Mouse (Mus musculus): Measurements from ENCODE around the gene Shq1.

- TF ChIP-seq CTCF (IDR thresholded peaks at IDR 0.05; ENCODE audit: borderline replicate concordance, insufficient read depth, low read length) (no peak), POLR2A (IDR thresholded peaks at IDR 0.05; ENCODE audit: low read depth, low read length) (no peak)
Observed at GRCm38 (mm10) chr6:100613593-100614267, 57.2 kb downstream of the Shq1 start.
